Mouse (Mus musculus): ENCODE data around the gene Acbd6.

The Acbd6 gene

GRCm38 (mm10) chr1:155720006-155720405, 162.1 kb downstream of the Acbd6 start:
- CTCF ChIA-PET = no interaction called here

GRCm38 (mm10) chr1:155721443-155721842, 163.5 kb downstream of the Acbd6 start:
- CTCF ChIA-PET = interaction anchor here (0.6 to 0.7 kb wide), 2 partner anchors 12 to 144 kb away, joined by 6 to 11 read pairs; no protein-coding TSS in a partner anchor

- CTCF ChIA-PET = interaction anchor here (0.7 kb wide), 1 partner anchor 13 kb away, joined by 11 read pairs; no protein-coding TSS in a partner anchor
Observed at GRCm38 (mm10) chr1:155722185-155722584, 164.3 kb downstream of the Acbd6 start.

GRCm38 (mm10) chr1:155724301-155724700, 166.4 kb downstream of the Acbd6 start:
- CTCF ChIA-PET = no interaction called here

- CTCF ChIA-PET = no interaction called here
Observed at GRCm38 (mm10) chr1:155725876-155726275, 168.0 kb downstream of the Acbd6 start.

GRCm38 (mm10) chr1:155727830-155728229, 169.9 kb downstream of the Acbd6 start:
- CTCF ChIA-PET = no interaction called here

GRCm38 (mm10) chr1:155729113-155729795, 171.3 kb downstream of the Acbd6 start:
- CTCF ChIA-PET = no interaction called here

- CTCF ChIA-PET = no interaction called here
Observed at GRCm38 (mm10) chr1:155731156-155731555, 173.2 kb downstream of the Acbd6 start.

GRCm38 (mm10) chr1:155736096-155736825, 178.3 kb downstream of the Acbd6 start:
- CTCF ChIA-PET = interaction anchor here (0.6 kb wide), 1 partner anchor 126 kb away, joined by 4 read pairs; no protein-coding TSS in a partner anchor

GRCm38 (mm10) chr1:155737017-155737808, 179.3 kb downstream of the Acbd6 start:
- CTCF ChIA-PET = no interaction called here

- CTCF ChIA-PET = no interaction called here
Observed at GRCm38 (mm10) chr1:155737809-155738383, 180.0 kb downstream of the Acbd6 start.

All from spleen, embryonic (tissue).